ENCODE assay signal across 10 mouse cellular contexts in the genomic region with DNA sequence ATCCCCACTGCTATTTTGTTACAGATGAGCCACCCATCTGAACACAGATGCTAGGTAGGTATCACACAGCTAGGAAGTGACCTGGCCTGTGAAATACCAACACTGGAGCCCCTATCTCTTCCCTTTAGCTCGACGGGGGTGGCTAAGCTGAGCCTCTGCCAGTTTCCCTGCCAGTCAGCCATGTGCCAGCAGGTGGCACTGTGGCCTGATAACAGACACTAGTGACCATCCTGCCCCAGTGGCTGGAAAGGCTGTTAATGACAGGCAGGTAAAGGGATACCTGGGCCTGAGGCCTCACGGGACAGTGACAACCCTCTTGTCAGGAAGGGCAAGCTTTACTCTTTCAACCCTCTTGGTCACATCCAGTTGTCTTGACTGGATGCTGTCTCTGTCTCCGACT. TPM values are rescaled to one million over a fixed set of nuclear protein-coding genes. Genes with fewer than 3 reads are reported as not detected.
DNase-seq lines count a peak whose midpoint lies in the region; ATAC-seq and TF ChIP-seq lines count a peak whose summit lies in the region.
"Had no signal": no experiment of that assay in that cellular context is flagged by ENCODE, and none has a peak within 500 bp of the region (broad histone marks: within the 10 kb centered on the region; RNA-seq: fewer than 3 reads in every experiment).

No protein-coding gene starts in this region.

- TF ChIP-seq EP300 in liver, postnatal 0 days (IDR thresholded peaks at IDR 0.05; ENCODE audit: low read depth) = no peak

- H3K27ac ChIP-seq in liver, embryonic 12.5 days = no peak overlapping the region
- H3K27ac ChIP-seq in embryonic facial prominence, embryonic 11.5 days (replicated peaks; ENCODE audit: low read depth, low read length) = no peak overlapping the region
- no peak overlapping the region for H3K27ac ChIP-seq in liver, postnatal 0 days (ENCODE audit: low read depth)
- H3K27ac ChIP-seq: embryonic facial prominence, embryonic 13.5 days; macrophage had no signal

- no peaks in the 10 kb centered on the region for H3K36me3 ChIP-seq in liver, embryonic 12.5 days
- no peaks in the 10 kb centered on the region for H3K36me3 ChIP-seq in embryonic facial prominence, embryonic 11.5 days (replicated peaks; ENCODE audit: control insufficient read depth, insufficient read depth, low read depth, low read length)
- H3K36me3 ChIP-seq in liver, postnatal 0 days (replicated peaks; ENCODE audit: insufficient read depth, low read length) = no peaks in the 10 kb centered on the region
- H3K36me3 ChIP-seq: embryonic facial prominence, embryonic 13.5 days had no signal

- 37% methylated on average over 4 of the region's 4 CpGs for WGBS in liver, embryonic 12.5 days (ENCODE audit: insufficient replicate concordance)
- WGBS in embryonic facial prominence, embryonic 11.5 days = 45% methylated on average over 4 of the region's 4 CpGs
- 29% methylated on average over 4 of the region's 4 CpGs for WGBS in liver, postnatal 0 days (ENCODE audit: insufficient replicate concordance)

- no peak for ATAC-seq in liver, embryonic 12.5 days
- ATAC-seq in embryonic facial prominence, embryonic 11.5 days (replicated peaks; ENCODE audit: insufficient number of reproducible peaks, low FRiP score, low TSS enrichment, low read depth) = no peak
- no peak for ATAC-seq in liver, postnatal 0 days

- H3K9me3 ChIP-seq in liver, embryonic 12.5 days (replicated peaks) = no peaks in the 10 kb centered on the region
- no peaks in the 10 kb centered on the region for H3K9me3 ChIP-seq in embryonic facial prominence, embryonic 11.5 days (replicated peaks; ENCODE audit: control insufficient read depth, low read length)
- H3K9me3 ChIP-seq in liver, postnatal 0 days (ENCODE audit: low read length) = no peaks in the 10 kb centered on the region
- H3K9me3 ChIP-seq: embryonic facial prominence, embryonic 13.5 days had no signal

- H3K4me2 ChIP-seq in liver, embryonic 12.5 days = no peak overlapping the region
- H3K4me2 ChIP-seq in embryonic facial prominence, embryonic 11.5 days (ENCODE audit: low read depth, low read length) = no peak overlapping the region
- H3K4me2 ChIP-seq in liver, postnatal 0 days (ENCODE audit: low read depth, low read length) = no peak overlapping the region
- H3K4me2 ChIP-seq: embryonic facial prominence, embryonic 13.5 days had no signal

- peaks cover 14% of the 10 kb centered on the region for H3K27me3 ChIP-seq in liver, embryonic 12.5 days (replicated peaks)
- H3K27me3 ChIP-seq in embryonic facial prominence, embryonic 11.5 days (ENCODE audit: control insufficient read depth, insufficient read depth, low read length) = no peaks in the 10 kb centered on the region
- H3K27me3 ChIP-seq in liver, postnatal 0 days (ENCODE audit: insufficient read depth, low read length) = no peaks in the 10 kb centered on the region

- H3K4me3 ChIP-seq in liver, embryonic 12.5 days = no peak overlapping the region
- H3K4me3 ChIP-seq in embryonic facial prominence, embryonic 11.5 days (ENCODE audit: low read depth, low read length) = no peak overlapping the region
- H3K4me3 ChIP-seq in liver, postnatal 0 days (ENCODE audit: low read depth, low read length) = no peak overlapping the region
- H3K4me3 ChIP-seq: embryonic facial prominence, embryonic 13.5 days had no signal

- no peak overlapping the region for H3K9ac ChIP-seq in liver, embryonic 12.5 days
- H3K9ac ChIP-seq in embryonic facial prominence, embryonic 11.5 days (replicated peaks; ENCODE audit: low read length) = no peak overlapping the region
- no peak overlapping the region for H3K9ac ChIP-seq in liver, postnatal 0 days (replicated peaks)
- H3K9ac ChIP-seq: embryonic facial prominence, embryonic 13.5 days had no signal

- TF ChIP-seq CTCF in liver, postnatal 0 days (IDR thresholded peaks at IDR 0.05; ENCODE audit: low read depth) = peak; percentile 79

- no peaks in the 10 kb centered on the region for H3K4me1 ChIP-seq in liver, embryonic 12.5 days
- no peaks in the 10 kb centered on the region for H3K4me1 ChIP-seq in embryonic facial prominence, embryonic 11.5 days (ENCODE audit: control insufficient read depth, insufficient read depth, low read length)
- H3K4me1 ChIP-seq in liver, postnatal 0 days (ENCODE audit: insufficient read depth) = no peaks in the 10 kb centered on the region

- peak; percentile 44 for DNase-seq in liver
- DNase-seq in adrenal gland, adult 8-10 months = peak; percentile 19
- peak; percentile 59 for DNase-seq in embryonic facial prominence, embryonic 11.5 days (ENCODE audit: low spot score)
- DNase-seq in induced T-regulatory cell, adult 2 months (ENCODE audit: low read depth) = peak; percentile 35
- peak; percentile 60 for DNase-seq in liver, postnatal 0 days
- DNase-seq in retina, postnatal 7 days (ENCODE audit: low read depth, low spot score) = peak; percentile 46
- DNase-seq in T-cell, adult 2 months (ENCODE audit: low spot score) = no peak

RNA-seq across cellular contexts. Expression of a gene that starts 52.6 kb away (rescaled TPM):
- polyA plus RNA-seq in liver, embryonic 12.5 days (2016; fragmentation: Nextera tagmentation; extraction: Ambion mirVana) = not detected in 2 replicates
- 1 to 10 TPM; 1.0 to 2.7 (median 2.3) TPM for total RNA-seq in adrenal gland, adult 8-10 months (2022)
- 0.13 and 0.20 TPM in 2 replicates for polyA plus RNA-seq in embryonic facial prominence, embryonic 11.5 days (2014; fragmentation: Nextera tagmentation; extraction: Ambion mirVana)
- not detected in 2 replicates for polyA plus RNA-seq in liver, postnatal 0 days (2015; fragmentation: Nextera tagmentation; extraction: Ambion mirVana)
- polyA plus RNA-seq: embryonic facial prominence, embryonic 13.5 days had no signal
